Mouse (Mus musculus) urinary bladder, postnatal 14 days (tissue): ENCODE measurements around the gene Isy1.

ENCODE experiments used
- DNase-seq: peaks from one replicate; pipeline ENCODE4 v3.0.0; 2021; ENCODE audit warnings: low spot score

The Isy1 gene

DNA sequence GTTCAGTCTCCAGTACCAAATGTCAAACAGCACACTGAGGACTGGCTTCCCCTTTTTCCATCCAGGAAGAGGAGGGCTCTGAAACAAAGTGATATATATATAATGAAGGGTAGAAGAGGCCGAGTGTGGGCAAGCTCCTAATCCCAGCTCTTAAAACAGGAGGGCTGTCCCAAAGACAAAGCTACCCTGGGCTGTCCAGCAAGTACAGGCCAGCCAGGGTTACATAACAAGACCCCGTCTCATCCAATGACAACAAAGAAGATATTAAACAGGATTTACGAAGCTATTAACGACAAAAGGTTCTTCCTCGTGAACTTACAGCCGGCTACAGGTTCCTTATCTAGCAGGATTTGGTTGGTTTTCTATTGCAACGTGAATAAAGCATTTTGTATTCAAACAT is 33.7 kb downstream of the Isy1 start:
- no peak for DNase-seq

DNA sequence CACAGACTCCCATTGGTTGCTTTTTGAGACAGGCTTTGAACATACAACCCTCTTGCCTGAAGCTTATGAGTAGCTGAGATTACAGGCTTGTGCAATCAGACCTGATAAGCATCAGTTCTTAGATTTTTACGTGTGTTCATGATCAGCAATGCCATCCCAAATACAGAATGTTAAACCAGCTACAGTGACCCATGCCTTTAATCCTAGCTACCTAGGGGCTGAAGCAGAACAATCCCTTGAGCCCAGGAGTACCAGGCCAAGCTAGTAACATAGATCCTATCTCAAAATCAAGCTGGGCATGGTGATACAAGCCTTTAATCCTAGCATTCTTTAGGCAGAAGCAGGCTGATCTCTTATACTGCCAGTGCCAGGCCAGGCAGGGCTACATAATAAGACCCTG is 34.6 kb downstream of the Isy1 start:
- DNase-seq = no peak

DNA sequence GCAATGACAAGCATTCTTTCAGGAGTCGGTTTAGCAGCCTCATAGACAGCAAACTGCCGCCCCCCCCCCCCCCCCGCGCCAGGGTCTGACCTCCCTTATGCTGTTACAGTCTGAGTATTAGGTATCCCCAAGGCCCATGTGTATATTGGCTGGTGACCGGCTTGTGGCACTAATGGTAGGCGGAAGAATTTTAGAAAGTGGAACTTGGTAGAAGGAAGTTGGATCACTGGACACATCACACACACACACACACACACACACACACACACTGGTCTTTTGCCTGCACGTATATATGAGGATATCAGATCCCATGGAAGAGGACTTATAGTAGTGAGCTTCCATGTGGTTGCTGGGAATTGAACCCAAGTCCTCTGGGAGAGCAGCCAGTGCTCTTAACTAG is 36.1 kb downstream of the Isy1 start:
- no peak for DNase-seq

DNA sequence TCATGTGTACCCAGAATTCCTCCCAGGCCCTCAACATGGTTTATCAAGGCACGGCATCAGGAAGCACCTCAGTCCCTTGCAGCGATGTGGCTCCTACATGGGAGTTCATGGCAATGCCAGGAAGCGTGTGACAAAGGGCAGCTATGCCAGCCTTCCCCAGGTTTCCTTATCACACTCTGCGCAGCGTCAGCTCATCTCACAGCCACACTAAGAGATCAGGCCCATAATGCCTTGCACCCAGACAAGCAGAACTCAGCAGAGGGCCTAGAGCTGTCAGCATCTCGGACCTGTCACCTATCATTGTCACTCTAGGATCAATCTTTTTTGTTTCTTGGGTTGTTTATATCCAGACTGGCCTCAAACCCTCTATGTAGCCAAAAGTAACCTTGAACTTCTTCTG is 39.0 kb downstream of the Isy1 start:
- DNase-seq = no peak

DNA sequence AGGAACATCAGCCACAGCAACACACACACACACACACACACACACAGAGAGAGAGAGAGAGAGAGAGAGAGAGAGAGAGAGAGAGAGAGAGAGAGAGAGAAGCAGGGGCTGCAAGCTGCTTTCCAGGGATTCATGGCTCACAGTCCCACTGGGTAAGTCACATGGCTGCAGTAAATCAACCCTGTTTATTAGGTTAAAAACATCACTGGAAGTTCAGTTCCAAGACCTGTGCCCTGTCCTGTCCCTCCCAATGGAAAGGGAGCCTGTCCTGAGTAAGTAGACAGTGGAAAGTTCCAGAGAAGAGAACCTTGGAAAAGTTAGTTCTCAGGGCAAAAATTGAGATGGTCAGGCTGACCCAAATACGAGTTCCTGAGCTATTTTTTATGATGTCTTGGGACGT is 41.3 kb downstream of the Isy1 start:
- DNase-seq = no peak

DNA sequence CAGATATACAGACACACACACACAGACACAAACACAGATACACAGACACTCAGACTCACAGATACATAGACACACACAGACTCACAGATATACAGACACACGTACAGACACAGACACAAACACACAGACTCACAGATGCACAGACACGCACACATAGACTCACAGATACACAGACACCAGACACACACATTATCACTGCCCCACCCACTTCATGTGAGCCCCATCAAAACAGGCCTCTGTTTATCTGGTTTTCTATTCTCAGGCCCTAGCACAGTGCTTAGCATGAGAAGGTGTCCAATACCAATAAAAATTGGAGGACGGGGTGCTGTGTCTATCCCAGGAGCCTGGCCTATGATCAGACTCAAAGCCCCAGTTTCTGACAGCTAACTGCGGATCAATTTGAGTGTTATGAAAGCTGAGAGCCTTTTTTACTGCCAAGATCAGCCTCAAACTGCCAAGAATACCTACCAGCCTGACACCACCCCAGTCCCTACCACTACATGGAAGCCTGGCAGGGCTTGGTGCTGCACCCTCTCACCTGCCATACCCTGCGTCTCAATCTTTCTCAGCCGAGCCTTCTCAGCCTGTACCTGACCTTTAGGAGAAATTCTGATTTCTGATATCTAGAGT is 42.2 kb downstream of the Isy1 start:
- no peak for DNase-seq

DNA sequence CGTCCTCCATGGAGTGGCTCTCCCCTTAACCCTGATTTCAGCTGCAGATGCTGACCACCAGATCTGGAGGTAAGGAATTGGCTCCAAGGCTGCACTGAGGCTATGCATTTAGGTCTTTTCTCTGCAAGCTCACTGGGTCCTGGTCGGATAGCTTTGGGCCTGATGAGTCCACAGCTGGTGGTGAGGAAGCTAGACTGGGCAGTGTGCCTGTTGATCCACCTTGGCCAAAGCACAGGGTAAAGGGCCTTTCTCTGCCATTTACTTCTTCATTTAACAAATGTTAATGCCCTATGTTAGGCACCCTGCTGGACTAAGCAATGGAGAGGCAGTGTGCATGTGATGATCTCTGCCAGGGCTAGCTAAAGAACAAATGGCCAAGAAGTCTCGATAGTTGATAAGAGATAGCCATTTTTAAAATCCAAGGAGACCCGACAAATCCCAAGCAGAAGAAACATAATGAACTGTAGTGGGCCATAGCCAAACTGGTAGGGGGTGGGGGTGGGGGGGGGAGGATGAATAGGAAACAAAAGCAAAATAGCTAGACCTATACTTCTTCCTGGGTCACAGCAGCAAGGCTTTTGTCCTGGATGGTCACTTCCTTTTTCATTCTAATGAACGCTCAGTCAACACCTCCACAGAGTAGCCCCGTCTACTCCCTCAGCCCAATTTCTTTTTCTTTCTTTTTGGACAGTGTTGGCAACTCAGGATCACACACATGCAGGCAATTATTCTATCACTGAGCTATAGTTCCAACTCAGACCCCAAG is 43.0 kb downstream of the Isy1 start:
- DNase-seq = no peak

DNA sequence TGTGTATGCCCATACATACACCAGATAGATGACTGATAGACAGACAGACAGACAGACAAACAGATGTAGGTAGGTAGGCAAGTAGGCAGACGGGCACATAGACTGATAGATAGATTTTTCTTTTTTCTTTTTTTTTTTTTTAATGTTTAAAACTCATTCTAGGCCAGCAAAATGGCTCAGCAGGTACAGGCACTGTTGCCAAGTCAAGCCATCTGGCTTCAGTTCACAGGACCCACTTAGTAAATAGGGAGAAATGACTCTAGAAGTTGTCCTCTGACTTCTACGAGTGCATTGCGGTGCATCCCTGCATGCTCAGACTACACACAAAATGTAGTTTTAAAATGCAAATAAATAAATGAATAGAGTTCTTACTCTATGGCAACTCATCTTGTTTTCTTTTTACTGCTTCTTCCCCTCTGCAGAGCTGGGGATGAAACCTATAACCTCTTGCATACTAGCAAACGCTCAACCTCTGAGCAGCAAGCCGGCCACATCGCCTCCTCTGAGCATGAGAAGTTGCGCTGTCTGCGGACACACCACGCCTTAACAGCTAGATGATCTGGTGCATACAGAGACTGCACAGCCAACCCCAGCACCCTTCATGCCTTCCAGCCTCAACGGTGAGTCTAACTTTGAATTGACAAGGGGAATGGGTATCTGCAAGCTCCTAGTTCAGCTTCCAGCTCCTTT is 44.6 kb downstream of the Isy1 start:
- DNase-seq = no peak

DNA sequence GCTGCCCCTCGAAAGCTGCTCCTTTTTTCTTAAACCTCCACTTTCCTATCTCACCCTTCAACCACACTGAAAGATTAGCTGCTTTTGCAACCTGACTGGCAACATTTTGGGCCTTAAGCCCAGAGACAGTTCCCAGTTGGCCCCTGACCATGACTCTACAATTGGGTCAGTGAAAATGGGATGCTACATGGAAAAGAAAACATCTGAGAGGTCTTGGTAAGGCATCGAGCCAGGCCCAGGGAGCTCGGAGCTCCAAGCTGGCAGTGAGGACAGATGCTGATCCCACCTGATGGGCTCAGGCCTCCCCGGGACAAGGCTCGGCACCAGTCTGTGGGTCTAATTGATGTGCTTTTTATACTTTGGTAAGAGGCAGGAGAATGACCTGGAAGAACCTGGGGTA is 46.8 kb downstream of the Isy1 start:
- no peak for DNase-seq

DNA sequence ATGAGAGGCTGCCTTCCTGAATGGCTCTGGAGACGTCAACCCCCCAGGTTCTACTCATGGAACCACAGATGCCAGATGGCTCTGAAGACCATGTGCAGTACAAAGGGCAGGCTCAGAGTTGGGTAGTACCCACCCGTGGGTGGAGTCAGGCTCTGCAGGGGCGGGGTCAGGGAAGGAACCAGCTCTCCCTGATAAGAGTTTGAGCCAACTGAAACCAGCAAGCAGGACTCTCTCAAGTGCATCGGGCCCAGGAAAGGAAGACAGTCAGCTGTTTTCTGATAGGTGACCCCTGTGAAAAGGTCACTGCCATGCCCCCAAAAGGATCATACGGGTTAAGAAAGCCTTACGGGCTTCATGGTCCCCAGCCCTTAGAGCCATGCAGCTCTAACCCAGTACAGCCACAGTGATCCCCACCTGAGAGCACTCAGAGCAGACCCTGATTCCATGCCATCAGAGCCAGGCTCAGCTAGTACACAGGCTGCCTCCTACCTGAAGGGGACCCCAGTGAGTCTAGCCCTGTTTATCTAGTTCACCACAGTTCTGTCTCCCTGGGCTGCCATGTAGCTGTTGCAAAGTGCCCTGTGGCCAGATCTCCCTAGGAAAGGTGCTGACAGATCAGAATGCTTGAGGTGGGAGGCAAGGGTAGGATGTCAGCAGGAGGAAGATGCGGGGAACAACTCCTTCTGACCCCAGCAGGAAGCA is 47.7 kb downstream of the Isy1 start:
- DNase-seq = no peak

DNA sequence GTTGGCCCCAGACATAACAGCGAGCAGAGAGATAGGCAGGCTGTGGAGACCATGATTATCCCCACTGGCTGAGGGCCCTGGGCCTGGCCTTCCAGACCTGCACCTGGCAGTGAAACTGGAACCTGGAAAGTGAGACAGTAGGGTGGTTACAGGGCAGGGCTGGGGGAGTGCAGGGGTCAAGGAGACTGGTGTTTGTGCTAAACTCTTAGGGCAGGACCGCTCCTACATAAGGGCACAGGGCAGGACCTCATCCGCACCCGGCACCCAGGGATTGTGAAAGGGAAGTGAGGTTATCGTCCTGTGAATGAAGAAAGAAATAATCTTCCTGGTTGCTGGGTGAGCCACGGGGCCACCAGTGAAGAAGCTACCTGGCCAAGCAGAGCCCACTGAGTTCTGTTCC is 48.8 kb downstream of the Isy1 start:
- no peak for DNase-seq

DNA sequence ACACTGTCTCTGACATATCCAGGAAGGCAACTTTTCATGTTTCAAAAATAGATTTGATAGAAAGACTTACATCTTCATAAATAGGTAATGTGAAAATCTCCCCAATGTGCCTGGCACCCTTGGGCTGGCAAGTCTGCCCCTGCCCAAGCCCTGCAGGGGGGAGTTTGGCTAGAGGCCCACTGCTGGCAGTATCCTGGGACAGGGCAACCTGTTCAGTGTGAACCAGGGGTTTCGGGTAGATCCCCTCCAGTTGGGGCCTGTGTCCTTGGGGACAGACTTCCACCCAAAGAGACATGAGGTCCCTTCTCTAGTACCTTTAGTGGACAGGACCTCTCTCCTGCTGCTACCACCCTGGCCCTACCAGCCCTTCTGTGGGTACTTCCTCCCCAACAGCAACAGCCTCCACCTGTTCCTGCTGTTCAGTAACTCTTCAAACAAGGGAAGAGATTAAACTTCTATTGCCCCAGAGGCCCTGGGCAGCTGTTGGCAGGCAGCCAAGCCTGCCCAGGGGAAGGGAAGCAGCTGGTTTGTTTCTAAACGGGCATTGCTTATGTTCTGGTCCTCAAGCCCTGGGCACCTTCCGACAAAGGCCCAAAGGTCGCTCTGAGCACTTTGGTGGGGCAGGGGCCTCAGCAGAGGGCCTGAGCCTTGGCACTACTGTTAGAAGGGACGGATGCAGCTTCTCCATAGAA is 49.6 kb downstream of the Isy1 start:
- DNase-seq = peak; percentile 62

DNA sequence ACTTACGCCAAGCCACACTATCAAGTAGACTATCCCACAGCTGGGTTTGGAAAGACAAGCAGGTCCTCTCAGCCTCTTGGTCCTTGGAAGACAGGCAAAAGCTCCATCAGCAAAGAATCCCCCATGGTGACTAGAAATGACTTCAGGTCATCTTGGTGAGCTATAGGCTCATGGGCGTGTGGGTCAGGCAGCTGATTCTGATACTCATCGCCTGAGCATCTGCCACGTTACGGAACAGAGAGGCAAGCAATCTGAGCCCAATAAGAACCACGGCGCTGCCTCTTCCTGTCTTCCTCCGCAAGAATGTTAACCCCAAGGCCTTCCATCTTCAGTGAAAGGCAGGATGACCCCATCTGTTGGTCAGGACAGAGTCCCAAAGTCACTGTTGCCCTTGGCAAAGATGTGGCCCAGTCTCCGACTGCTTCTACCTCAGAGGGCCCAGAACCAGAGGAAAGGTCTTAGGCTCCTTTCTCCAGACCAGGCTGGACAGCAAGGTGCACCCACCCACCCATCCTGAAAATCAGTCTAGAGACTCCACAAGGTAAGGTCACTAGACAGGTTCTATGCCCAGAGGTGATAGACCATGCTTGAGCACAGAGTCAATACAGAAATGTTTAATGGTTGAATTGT is 50.2 kb downstream of the Isy1 start:
- no peak for DNase-seq

DNA sequence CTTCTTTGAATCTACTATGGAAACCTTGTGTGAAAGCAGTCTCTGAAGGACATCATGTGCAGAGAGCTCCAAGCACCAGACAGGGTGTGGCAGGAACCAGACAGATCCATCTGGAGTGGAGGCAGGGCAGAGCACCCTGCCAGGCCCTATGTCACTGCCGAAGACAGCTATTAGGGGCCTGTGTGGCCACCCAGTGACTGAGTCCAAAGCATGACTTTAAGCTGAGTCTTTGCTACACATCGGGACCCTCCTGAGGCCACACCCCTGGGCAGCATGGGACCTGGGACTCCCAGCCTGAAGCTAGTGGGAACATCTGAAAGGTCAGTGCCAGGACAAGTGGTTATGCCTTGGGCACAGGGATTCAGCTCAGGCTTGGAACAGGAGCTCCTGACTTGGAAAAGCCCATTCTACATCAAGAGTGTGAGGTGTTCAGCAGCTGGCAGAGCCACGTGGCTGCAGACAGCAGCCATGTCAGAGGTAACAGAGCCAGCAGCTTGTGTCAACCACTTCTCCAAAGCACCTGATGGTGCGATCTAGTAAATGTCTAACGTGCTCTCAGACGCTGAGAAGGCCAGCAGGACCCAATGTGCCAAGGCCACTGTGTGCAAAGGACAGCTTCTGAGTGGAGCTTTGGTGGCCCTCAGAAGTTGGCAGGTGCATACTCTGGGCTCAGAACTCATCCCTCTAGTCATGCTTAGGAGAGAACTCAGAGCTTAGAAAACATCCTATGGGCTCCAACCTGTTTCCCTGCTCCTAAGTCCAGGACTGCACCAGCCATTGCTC is 51.3 kb downstream of the Isy1 start:
- DNase-seq = no peak

DNA sequence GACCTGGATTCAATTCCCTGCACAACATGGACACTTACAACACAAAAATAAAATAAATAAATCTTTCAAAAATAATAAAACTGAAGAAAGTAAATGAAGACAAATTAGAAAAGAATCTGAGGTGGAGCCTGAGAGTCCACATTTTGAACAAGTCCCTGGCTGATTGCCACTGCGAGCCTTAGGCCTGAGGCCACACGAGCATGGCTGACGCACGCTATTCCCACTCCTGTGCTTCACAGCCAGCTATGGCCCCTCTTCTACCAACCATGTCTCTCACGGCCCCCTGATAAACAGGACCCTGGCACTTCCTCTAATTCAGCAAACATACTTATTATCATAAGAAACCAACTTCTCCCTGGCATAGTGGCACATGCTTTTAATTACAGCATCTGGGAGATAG is 52.0 kb downstream of the Isy1 start:
- DNase-seq = no peak

DNA sequence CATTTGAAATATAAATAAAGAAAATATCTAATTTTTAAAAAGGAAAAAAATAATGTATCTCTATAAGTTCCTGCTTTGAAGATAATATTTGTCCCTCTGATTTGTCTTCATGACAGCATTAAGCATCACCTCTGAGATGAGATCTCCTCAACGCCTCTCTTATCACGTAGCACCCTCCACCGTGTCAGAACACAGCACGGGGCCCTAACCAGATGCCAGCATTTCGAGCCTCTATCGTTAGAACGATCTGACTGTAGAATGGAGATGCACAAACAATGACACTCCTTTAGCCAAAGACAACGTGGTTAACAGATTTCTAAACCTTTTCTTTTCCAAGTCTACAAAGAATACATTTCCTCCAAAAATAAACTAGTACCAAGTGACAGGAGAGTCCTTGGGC is 54.6 kb downstream of the Isy1 start:
- DNase-seq = no peak

DNA sequence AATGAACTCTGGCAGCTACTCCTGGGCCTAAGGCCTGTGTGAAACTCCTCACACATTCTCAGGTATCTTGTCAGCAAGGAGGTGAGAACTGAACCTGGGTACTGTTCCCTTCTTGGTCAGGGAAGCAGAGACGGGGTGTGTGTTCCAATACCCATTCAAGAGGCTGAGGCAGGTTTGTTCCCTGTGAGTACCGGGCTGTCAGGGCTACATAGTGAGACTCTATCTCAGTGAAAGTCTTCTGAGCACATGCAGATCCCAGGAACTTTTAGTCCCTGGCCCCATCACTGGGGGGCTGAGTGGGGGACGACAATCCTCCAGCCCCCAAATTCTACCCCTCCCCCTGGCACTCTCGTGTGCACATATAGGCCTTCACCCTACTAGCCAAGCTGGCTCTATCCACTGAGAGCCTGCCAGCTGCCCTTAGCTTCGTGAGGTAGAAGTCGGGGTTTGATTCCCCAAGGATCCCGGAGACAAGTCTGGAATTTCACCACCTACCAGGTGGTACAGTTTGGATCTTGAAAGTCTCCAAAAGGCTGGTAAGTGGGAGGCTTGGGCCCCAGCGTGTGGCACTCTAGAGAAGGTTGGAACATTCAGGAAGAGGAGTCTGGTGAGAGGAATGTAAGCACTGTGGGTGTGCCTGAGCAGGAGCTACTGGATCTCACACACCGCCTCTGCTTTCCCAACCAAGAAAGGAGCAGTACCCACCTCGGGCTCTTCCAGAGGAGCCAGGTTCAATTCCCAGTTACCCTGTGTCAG is 57.9 kb downstream of the Isy1 start:
- DNase-seq = no peak

DNA sequence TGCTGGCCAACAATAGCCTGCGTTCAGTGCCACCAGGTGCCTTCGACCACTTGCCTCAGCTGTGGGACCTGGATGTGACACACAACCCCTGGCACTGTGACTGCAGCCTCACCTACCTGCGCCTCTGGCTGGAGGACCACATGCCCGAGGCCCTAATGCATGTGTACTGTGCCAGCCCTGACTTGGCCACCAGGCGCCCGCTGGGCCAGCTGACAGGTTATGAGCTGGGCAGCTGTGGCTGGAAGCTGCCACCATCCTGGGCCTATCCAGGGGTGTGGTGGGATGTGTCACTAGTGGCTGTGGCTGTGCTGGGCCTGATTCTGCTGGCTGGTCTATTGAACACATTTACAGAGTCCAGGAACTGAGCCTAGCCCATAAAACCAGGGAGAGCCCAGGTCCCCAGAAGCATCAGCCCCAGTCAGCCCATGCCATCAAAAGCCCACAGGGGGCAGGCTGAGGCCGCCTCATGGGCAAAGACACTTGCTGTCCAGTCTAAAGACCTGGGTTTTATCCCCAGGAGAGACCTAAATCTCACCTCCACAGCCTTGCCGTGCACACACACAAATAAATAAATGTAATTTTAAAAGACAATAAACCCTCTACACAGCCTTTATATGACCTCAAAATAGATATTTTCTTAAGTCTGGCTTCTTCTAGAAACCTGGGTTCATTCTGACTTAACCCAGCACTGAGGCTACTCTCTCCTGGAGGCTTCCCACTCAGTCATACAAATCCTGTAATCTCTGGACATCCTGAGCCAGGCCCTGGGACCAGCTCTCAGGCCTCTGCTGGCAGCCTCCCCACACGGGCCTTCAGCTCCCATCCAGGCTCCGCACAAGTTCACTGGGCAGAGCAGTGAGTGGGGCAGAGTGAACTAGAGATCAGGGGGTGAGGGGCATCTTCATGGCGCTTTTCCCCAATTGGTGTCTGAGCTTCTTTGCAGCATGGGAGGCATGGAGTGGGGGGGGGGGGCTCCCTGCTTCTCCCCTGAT is 59.1 kb downstream of the Isy1 start:
- DNase-seq = no peak
